Mouse (Mus musculus) T-cell, adult 66 days (primary cell): ENCODE measurements around the gene Lrp6. TPM values are rescaled to one million over a fixed set of nuclear protein-coding genes. Genes with fewer than 3 reads are reported as not detected.

Experiments used
- total RNA-seq, 2 experiments: library from RNA; stranded (reverse); gene quantifications; 3 replicates in 1 of 2; 4 replicates in 1 of 2; pipeline ENCODE4 v1.2.4; 2023

The Lrp6 gene
- total RNA-seq = 10 to 100 TPM; 48.4 to 49.4 TPM

DNA sequence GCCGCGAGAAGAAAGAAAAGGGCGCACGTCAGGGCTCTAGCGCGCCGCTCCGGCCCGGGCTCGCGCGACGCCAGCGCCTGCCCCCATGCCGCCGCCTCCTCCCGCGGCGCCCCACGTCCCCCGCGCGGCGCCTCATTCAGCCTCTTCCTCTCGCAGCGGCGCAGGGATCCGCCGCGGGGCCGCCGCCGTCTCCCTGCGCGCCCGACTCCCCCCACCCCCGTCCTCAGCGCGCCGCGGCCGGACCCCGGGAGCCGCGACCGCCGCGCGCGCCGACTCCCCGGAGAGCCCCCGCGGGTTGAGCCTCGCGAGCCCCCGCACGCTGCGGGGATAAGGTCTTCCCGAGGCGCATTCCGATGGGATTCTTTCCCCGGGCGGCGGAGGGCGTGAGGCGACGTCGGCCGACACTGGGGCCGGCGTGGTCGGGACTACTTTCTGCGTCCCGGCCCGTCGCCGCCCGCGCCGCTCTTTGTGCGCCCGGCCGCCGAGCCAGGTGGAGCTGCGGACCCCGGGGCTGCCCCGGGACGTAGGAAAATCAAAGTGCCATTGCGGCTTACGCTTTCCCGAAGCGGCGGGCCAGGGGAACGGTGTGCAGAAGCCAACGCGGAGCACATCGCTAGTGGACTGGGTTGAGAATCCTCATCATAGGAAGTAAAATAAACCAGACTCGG is at the start of gene Lrp6:
Gene Lrp6 (minus strand): TSS at position 148 of the 668 bp plus-strand sequence.

Other genes with a start within 250 kb of the Lrp6 start
- gene Bcl2l14, start 170.6 kb downstream of the Lrp6 start, total RNA-seq = 1 to 10 TPM in 1 of 2 experiments, under 1 TPM in 1; 0.59 to 2.0 TPM
- gene Mansc1, start 65.5 kb upstream of the Lrp6 start, total RNA-seq = 1 to 10 TPM; 2.0 to 2.6 TPM
- 10 to 100 TPM; 13.2 to 16.2 TPM for gene Borcs5, start 72.5 kb upstream of the Lrp6 start, total RNA-seq
- 1 to 10 TPM; 1.9 to 2.9 TPM for gene Dusp16, start 225.7 kb upstream of the Lrp6 start, total RNA-seq